23 mouse cellular contexts compared by ENCODE assay signal in genomic region chr7:114452876-114453275, GRCm38 (mm10). TPM values are rescaled to one million over a fixed set of nuclear protein-coding genes. Genes with fewer than 3 reads are reported as not detected.
A peak's percentile ranks its signal among the peaks of the same experiment; 100 is the strongest.
DNase-seq lines count a peak whose midpoint lies in the region; ATAC-seq and TF ChIP-seq lines count a peak whose summit lies in the region.
"Had no signal": no experiment of that assay in that cellular context is flagged by ENCODE, and none has a peak within 500 bp of the region (broad histone marks: within the 10 kb centered on the region; RNA-seq: fewer than 3 reads in every experiment).

No protein-coding gene starts in this region.

- H3K4me1 ChIP-seq in bone marrow, adult 2 months (ENCODE audit: control insufficient read depth, insufficient read depth, low read length) = no peaks in the 10 kb centered on the region; the same call in 1 of the 2 replicates
- peaks cover 20% of the 10 kb centered on the region for H3K4me1 ChIP-seq in liver, embryonic 13.5 days (replicated peaks)
- peaks cover 15% of the 10 kb centered on the region; the same call in 1 of the 2 replicates for H3K4me1 ChIP-seq in megakaryocyte, embryonic 14.5 days
- H3K4me1 ChIP-seq: forebrain, embryonic 12.5 days; hindbrain, embryonic 12.5 days; midbrain, embryonic 15.5 days; neural tube, embryonic 15.5 days had no signal

- H3K27me3 ChIP-seq in liver, embryonic 13.5 days = no peaks in the 10 kb centered on the region
- H3K27me3 ChIP-seq in megakaryocyte, embryonic 14.5 days (replicated peaks) = no peaks in the 10 kb centered on the region
- H3K27me3 ChIP-seq: forebrain, embryonic 12.5 days; hindbrain, embryonic 12.5 days; midbrain, embryonic 15.5 days; neural tube, embryonic 15.5 days; Patski had no signal

- H3K36me3 ChIP-seq in liver, embryonic 13.5 days = no peaks in the 10 kb centered on the region
- no peaks in the 10 kb centered on the region for H3K36me3 ChIP-seq in megakaryocyte, embryonic 14.5 days (replicated peaks; ENCODE audit: low read length)
- H3K36me3 ChIP-seq: forebrain, embryonic 12.5 days; hindbrain, embryonic 12.5 days; midbrain, embryonic 15.5 days; neural tube, embryonic 15.5 days had no signal

- 25% methylated on average over 3 of the region's 3 CpGs for WGBS in bone marrow, adult 2 months
- 12% methylated on average over 3 of the region's 3 CpGs for WGBS in liver, embryonic 13.5 days (ENCODE audit: insufficient replicate concordance)

- no peak for TF ChIP-seq CTCF in bone marrow, adult 2 months (IDR thresholded peaks at IDR 0.05; ENCODE audit: control insufficient read depth, insufficient read depth, low read length)

- peak overlapping the region; percentile 35 for H3K4me2 ChIP-seq in liver, embryonic 13.5 days
- H3K4me2 ChIP-seq: forebrain, embryonic 12.5 days; hindbrain, embryonic 12.5 days; lung, embryonic 14.5 days; midbrain, embryonic 15.5 days; neural tube, embryonic 15.5 days had no signal

- no peaks in the 10 kb centered on the region for H3K9me3 ChIP-seq in liver, embryonic 13.5 days (replicated peaks)
- no peaks in the 10 kb centered on the region for H3K9me3 ChIP-seq in megakaryocyte, embryonic 14.5 days
- H3K9me3 ChIP-seq: forebrain, embryonic 12.5 days; hindbrain, embryonic 12.5 days; midbrain, embryonic 15.5 days; neural tube, embryonic 15.5 days had no signal

- peak overlapping the region; percentile 21 for H3K4me3 ChIP-seq in bone marrow, adult 2 months (replicated peaks; ENCODE audit: control insufficient read depth, low read depth, low read length)
- no peak overlapping the region for H3K4me3 ChIP-seq in liver, embryonic 13.5 days (replicated peaks)
- peak overlapping the region; percentile 23 for H3K4me3 ChIP-seq in megakaryocyte, embryonic 14.5 days (replicated peaks)
- H3K4me3 ChIP-seq: forebrain, embryonic 12.5 days; hindbrain, embryonic 12.5 days; midbrain, embryonic 15.5 days; myocyte; neural tube, embryonic 15.5 days had no signal

- no peak overlapping the region for H3K9ac ChIP-seq in liver, embryonic 13.5 days
- H3K9ac ChIP-seq: forebrain, embryonic 12.5 days; hindbrain, embryonic 12.5 days; lung, embryonic 14.5 days; midbrain, embryonic 15.5 days; neural tube, embryonic 15.5 days had no signal

- H3K27ac ChIP-seq in bone marrow, adult 2 months (ENCODE audit: control insufficient read depth, insufficient read depth, low read depth, low read length, poor library complexity) = peak overlapping the region; percentile 76
- peak overlapping the region; percentile 60 for H3K27ac ChIP-seq in liver, embryonic 13.5 days
- H3K27ac ChIP-seq: forebrain, embryonic 12.5 days; hindbrain, embryonic 12.5 days; kidney, postnatal 0 days; midbrain, embryonic 15.5 days; neural tube, embryonic 15.5 days; stomach, postnatal 0 days had no signal

- ATAC-seq in liver, embryonic 13.5 days (ENCODE audit: low read depth) = no peak
- ATAC-seq: midbrain, embryonic 15.5 days; Patski had no signal

- no peak for TF ChIP-seq POLR2A in bone marrow, adult 2 months (IDR thresholded peaks at IDR 0.05; ENCODE audit: borderline replicate concordance, control insufficient read depth, low read depth, low read length)

- DNase-seq in B cell, adult 2 months = peak; percentile 45 to 48
- no peak for DNase-seq in liver, embryonic 13.5 days
- DNase-seq in kidney, postnatal 4 days = no peak
- DNase-seq in heart, adult 11 months = no peak
- no peak for DNase-seq in layer of hippocampus, adult 9-11 months
- DNase-seq: adrenal gland, adult 8-10 months; cerebellum, adult 11-12 months; cerebellum, postnatal 36 days; heart, postnatal 10 days; kidney, adult 18-20 months; lung, embryonic 14.5 days; lung, postnatal 4 days; right cerebral cortex, postnatal 25 days had no signal

RNA-seq across cellular contexts. Expression of gene Pde3b, which starts 37.8 kb away (rescaled TPM):
- polyA plus RNA-seq in bone marrow, adult 2 months (2011; ENCODE audit: insufficient read depth, insufficient read length, low replicate concordance, missing spikeins) = 1.3 and 2.4 TPM in 2 replicates
- polyA plus RNA-seq in liver, embryonic 13.5 days (2015; fragmentation: Nextera tagmentation; extraction: Ambion mirVana) = 1.9 TPM in 2 replicates
- 0.32 and 0.45 TPM in 2 replicates for polyA plus RNA-seq in megakaryocyte, embryonic 14.5 days (2012; ENCODE audit: insufficient read depth, low replicate concordance)

Comparison
In these comparisons a context has a peak if more than half of its experiments do, and no peak if none do; other contexts are left out.
1. DNase-seq: peak in B cell, adult 2 months (2 of 2); none in liver, embryonic 13.5 days (single experiment), kidney, postnatal 4 days (0 of 2), heart, adult 11 months (single experiment) and layer of hippocampus, adult 9-11 months (single experiment).